Mouse (Mus musculus) ES-E14 (cell line): ENCODE data around the gene Nav2. TPM values are rescaled to one million over a fixed set of nuclear protein-coding genes. Genes with fewer than 3 reads are reported as not detected.
A peak's percentile ranks its signal among the peaks of the same experiment; 100 is the strongest.

ENCODE experiments used
- DNase-seq: peaks from one replicate; pipeline ENCODE4 v3.0.0-alpha.2; 2013; ENCODE audit warnings: low read depth, low spot score
- H3K27ac ChIP-seq: 2 replicates; pipeline ENCODE4 v1.5.1; 2012; ENCODE audit warnings: low read depth, mild to moderate bottlenecking, low read length, moderate library complexity, mixed read lengths; ENCODE audit not compliant: poor library complexity, insufficient read depth, severe bottlenecking
- H3K36me3 ChIP-seq: 2 replicates; pipeline ENCODE4 v1.6.1; 2012; ENCODE audit warnings: mild to moderate bottlenecking, low read length, moderate library complexity, mixed read lengths; ENCODE audit not compliant: control insufficient read depth, poor library complexity, insufficient read depth, severe bottlenecking
- H3K4me1 ChIP-seq, 2 experiments: fragments of 150-350 bp in 1 of 2; sonication (generic) in 1 of 2; 2 replicates each; pipeline ENCODE4 v1.6.1; 2012; ENCODE audit warnings: low read length in 2 of 2, mild to moderate bottlenecking in 1 of 2, mixed read lengths in 1 of 2; ENCODE audit not compliant: control insufficient read depth in 2 of 2, insufficient read depth in 2 of 2, poor library complexity in 1 of 2
- H3K4me3 ChIP-seq, 2 experiments: fragments of 150-350 bp in 1 of 2; sonication (generic) in 1 of 2; 2 replicates each; pipeline ENCODE4 v1.5.1; 2012; ENCODE audit warnings: low read length in 2 of 2, low read depth in 1 of 2, mild to moderate bottlenecking in 1 of 2, mixed read lengths in 1 of 2; ENCODE audit not compliant: insufficient read depth in 1 of 2, poor library complexity in 1 of 2, severe bottlenecking in 1 of 2
- H3K9ac ChIP-seq: 2 replicates; pipeline ENCODE4 v1.6.1; 2012; ENCODE audit warnings: low read depth, mild to moderate bottlenecking, low read length, mixed read lengths; ENCODE audit not compliant: poor library complexity, insufficient read depth, severe bottlenecking
- H3K9me3 ChIP-seq: fragments of 150-350 bp; sonication (generic); 2 replicates; pipeline ENCODE4 v1.6.1; 2012; ENCODE audit warnings: low read depth, mild to moderate bottlenecking, low read length; ENCODE audit not compliant: control insufficient read depth, insufficient read depth
- CHD2 ChIP-seq: IDR thresholded peaks from 2 replicates; pipeline ENCODE4 v1.6.1; 2014; ENCODE audit warnings: mild to moderate bottlenecking, low read depth, low read length, inconsistent platforms
- HCFC1 ChIP-seq: IDR thresholded peaks from 2 replicates; pipeline ENCODE4 v1.6.1; 2012; ENCODE audit warnings: low read length, inconsistent platforms, borderline replicate concordance; ENCODE audit not compliant: insufficient read depth
- MAFK ChIP-seq: IDR thresholded peaks from 2 replicates; pipeline ENCODE4 v1.6.1; 2014; ENCODE audit warnings: mild to moderate bottlenecking, low read depth, low read length, inconsistent platforms; ENCODE audit not compliant: insufficient read depth
- ZC3H11A ChIP-seq: IDR thresholded peaks from 2 replicates; pipeline ENCODE4 v1.6.1; 2012; ENCODE audit warnings: low read depth, mild to moderate bottlenecking, inconsistent platforms, low read length, borderline replicate concordance
- ZNF384 ChIP-seq: IDR thresholded peaks from 2 replicates; pipeline ENCODE4 v1.6.1; 2012; ENCODE audit warnings: low read depth, low read length, inconsistent platforms
- in situ Hi-C, 2 experiments: fragments of 600-800 bp; cut with MboI; formaldehyde crosslinking; loops; one replicate each; pipeline ENCODE4 v1.15.1; 2025; ENCODE audit warnings: low sequenced_read_pairs in 2 of 2, inconsistent platforms in 1 of 2; ENCODE audit not compliant: unreplicated experiment in 2 of 2
- total RNA-seq: library from RNA; depleted of rRNA; stranded (reverse); fragments of 300-350 nt; gene quantifications from 2 replicates; pipeline ENCODE4 v1.2.3, GENCODE M21; 2012

Gene Nav2
- total RNA-seq, 1 experiment = 18.2 TPM

DNA sequence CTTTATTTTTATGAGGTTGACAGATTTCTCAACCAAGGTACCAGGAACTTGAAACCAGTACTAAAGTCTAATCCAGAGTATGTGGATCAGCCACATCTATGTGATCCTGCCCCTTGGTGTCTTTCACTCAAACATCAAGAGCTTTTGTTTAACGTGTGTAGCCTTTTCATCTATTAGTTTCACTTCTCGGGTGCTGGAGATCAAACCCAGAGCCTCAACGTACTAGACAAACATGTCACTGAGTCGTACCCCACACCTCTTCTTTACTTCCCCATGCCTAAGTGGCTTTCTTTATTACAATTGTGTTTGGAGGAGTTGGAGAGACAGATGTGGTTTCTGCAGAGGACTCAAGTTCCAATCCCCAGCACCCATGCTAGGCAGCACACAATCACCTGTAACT lies 512.7 kb downstream of the Nav2 start:
- TF ChIP-seq HCFC1 (no peak), ZNF384 (no peak), MAFK (no peak), ZC3H11A (no peak), CHD2 (no peak)
- in situ Hi-C loops = no loop called here
- H3K9ac ChIP-seq = no peak overlapping the region
- peaks cover 2% of the 10 kb centered on the region; the same call in 1 of the 2 replicates for H3K36me3 ChIP-seq
- no peak overlapping the region for H3K27ac ChIP-seq
- H3K4me1 ChIP-seq = no peaks in the 10 kb centered on the region
- no peaks in the 10 kb centered on the region for H3K9me3 ChIP-seq
- H3K4me3 ChIP-seq = no peak overlapping the region
- no peak for DNase-seq

DNA sequence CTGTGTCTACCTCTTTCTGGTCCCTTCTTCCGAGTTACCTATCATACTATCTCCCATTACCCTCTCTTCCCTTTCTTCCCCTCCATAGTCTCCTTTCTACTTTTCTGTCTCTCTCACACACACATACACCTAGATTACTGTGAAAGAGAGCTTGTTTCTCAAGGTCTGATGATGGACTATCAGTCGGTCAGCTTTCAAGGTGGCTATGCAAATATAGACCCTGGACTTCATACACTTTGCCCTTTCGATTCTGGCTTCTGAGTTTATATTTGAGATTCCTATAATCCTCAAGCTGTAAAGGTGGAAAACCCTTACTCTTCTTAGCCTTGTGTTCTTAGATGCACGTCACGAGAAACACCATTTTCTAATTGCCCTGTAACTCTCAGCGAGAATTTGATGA lies 515.4 kb downstream of the Nav2 start:
- DNase-seq = no peak
- H3K27ac ChIP-seq = no peak overlapping the region
- no peaks in the 10 kb centered on the region for H3K4me1 ChIP-seq
- H3K4me3 ChIP-seq = no peak overlapping the region
- in situ Hi-C loops = no loop called here
- H3K9ac ChIP-seq = no peak overlapping the region
- H3K9me3 ChIP-seq = no peaks in the 10 kb centered on the region
- TF ChIP-seq HCFC1 (no peak), CHD2 (no peak)
- H3K36me3 ChIP-seq = peaks cover 2% of the 10 kb centered on the region; the same call in 1 of the 2 replicates

DNA sequence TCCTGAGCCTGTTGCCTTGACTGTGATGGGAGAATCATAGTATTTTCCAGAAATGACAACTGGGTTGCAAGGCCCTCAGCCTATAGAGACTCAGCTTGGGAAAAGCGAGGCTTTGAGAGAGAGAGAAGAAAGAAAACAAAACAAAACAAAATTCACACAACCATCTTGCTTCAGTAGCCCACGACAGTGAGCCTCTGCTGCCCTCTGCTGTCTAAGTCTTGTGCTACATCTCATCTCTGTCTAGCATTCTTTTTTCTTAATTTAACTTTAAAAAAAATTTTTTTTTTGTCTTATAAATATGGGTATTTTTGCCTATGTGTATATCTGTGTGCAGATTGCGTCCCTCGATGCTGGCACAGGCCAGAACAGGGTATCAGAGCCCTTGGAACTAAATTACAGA lies 517.5 kb downstream of the Nav2 start:
- no peak overlapping the region for H3K27ac ChIP-seq

DNA sequence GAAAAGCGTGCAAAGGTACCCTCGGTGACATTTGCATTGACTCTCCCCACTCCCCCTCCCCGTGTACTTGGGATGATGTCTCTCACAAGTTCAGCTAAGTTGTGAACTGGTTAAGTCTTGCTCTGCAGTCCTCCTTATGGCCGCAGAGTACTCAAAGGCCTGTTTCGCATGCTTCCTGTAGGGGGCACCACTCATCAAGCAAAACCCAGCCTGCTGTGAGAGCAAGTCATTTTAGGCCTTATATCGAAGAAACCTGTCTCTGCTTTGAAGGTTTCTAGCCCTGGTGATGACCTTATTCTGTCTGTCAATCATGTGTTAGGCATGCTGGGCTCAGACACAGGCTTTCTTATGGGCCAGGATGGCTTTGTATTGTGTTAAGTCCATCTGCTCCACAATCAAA lies 519.3 kb downstream of the Nav2 start:
- DNase-seq = no peak
- no peaks in the 10 kb centered on the region for H3K36me3 ChIP-seq
- H3K4me3 ChIP-seq = no peak overlapping the region
- no peaks in the 10 kb centered on the region for H3K9me3 ChIP-seq
- no peak overlapping the region for H3K9ac ChIP-seq
- in situ Hi-C loops = loop anchor here (25.0 kb wide), 1 partner anchor 291 kb away; no protein-coding TSS in a partner anchor
- TF ChIP-seq ZC3H11A (no peak), MAFK (no peak), CHD2 (no peak), HCFC1 (no peak), ZNF384 (no peak)
- no peak overlapping the region for H3K27ac ChIP-seq
- no peaks in the 10 kb centered on the region for H3K4me1 ChIP-seq

More for the DNA sequence above, 517.5 kb downstream of the Nav2 start:
- TF ChIP-seq ZC3H11A = peak; percentile 77
- TF ChIP-seq MAFK = no peak
- H3K36me3 ChIP-seq = no peaks in the 10 kb centered on the region
- no peak for DNase-seq
- no peak overlapping the region for H3K4me3 ChIP-seq
- in situ Hi-C loops = loop anchor here (25.0 kb wide), 1 partner anchor 289 kb away; no protein-coding TSS in a partner anchor
- no peaks in the 10 kb centered on the region for H3K4me1 ChIP-seq
- H3K9ac ChIP-seq = no peak overlapping the region
- H3K9me3 ChIP-seq = no peaks in the 10 kb centered on the region

DNA sequence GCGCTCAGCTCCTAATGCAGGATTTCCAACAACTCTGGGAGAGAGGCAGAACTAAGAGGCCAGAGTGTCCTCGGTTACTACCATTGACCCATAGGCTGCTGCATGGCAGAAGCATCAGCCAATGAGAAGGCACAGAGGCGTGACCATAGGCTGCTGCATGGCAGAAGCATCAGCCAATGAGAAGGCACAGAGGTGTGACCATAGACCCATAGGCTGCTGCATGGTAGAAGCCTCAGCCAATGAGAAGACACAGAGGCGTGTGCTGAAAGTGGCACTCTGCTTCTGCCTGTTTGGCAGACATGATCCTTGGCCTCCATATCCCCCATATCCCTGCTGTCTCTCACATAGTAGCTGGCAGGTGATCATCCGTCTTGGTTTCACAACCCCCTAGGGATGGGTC lies 520.4 kb downstream of the Nav2 start:
- in situ Hi-C loops = loop anchor here (25.0 kb wide), 1 partner anchor 292 kb away; no protein-coding TSS in a partner anchor
- Histone ChIP-seq H3K9me3 (no peaks in the 10 kb centered on the region), H3K27ac (no peak overlapping the region), H3K9ac (no peak overlapping the region), H3K4me1 (no peaks in the 10 kb centered on the region), H3K36me3 (no peaks in the 10 kb centered on the region), H3K4me3 (no peak overlapping the region)
- no peak for DNase-seq
- TF ChIP-seq ZC3H11A = no peak
- no peak for TF ChIP-seq HCFC1
- TF ChIP-seq MAFK = no peak
- peak; percentile 82 for TF ChIP-seq CHD2
